Mouse (Mus musculus) myocyte (in vitro differentiated cells): ENCODE measurements around the gene Irf2.

ENCODE experiments used
- CEBPB ChIP-seq: IDR thresholded peaks from 2 replicates; pipeline ENCODE4 v1.6.1; 2011; ENCODE audit warnings: mild to moderate bottlenecking, moderate library complexity; ENCODE audit not compliant: poor library complexity, insufficient read depth, severe bottlenecking
- E2F4 ChIP-seq: IDR thresholded peaks from one replicate; pipeline ENCODE4 v1.6.1; 2011; ENCODE audit warnings: mild to moderate bottlenecking, control low read depth, moderate library complexity; ENCODE audit not compliant: insufficient read depth
- MAX ChIP-seq: IDR thresholded peaks from one replicate; pipeline ENCODE4 v1.6.1; 2011; ENCODE audit warnings: low read depth, mild to moderate bottlenecking, control low read depth
- MYOD1 ChIP-seq, 3 experiments: IDR thresholded peaks; one replicate each; pipeline ENCODE4 v1.6.1; 2011; ENCODE audit warnings: control low read depth in 2 of 3, low read depth in 2 of 3, mild to moderate bottlenecking in 2 of 3, moderate library complexity in 1 of 3; ENCODE audit not compliant: insufficient read length in 2 of 3, control insufficient read depth in 1 of 3
- POLR2A ChIP-seq: IDR thresholded peaks from one replicate; pipeline ENCODE4 v1.6.1; 2011; ENCODE audit warnings: low read depth, mild to moderate bottlenecking, control low read depth, moderate library complexity; ENCODE audit not compliant: insufficient read length
- POLR2AphosphoS2 ChIP-seq: IDR thresholded peaks from one replicate; pipeline ENCODE4 v1.6.1; 2011; ENCODE audit warnings: low read depth, control low read depth; ENCODE audit not compliant: insufficient read length
- SRF ChIP-seq: IDR thresholded peaks from one replicate; pipeline ENCODE4 v1.6.1; 2011; ENCODE audit warnings: low read depth; ENCODE audit not compliant: control insufficient read depth, insufficient read length
- TCF12 ChIP-seq: IDR thresholded peaks from one replicate; pipeline ENCODE4 v1.6.1; 2011; ENCODE audit warnings: mild to moderate bottlenecking, control low read depth; ENCODE audit not compliant: poor library complexity, insufficient read depth, severe bottlenecking
- TCF3 ChIP-seq: IDR thresholded peaks from one replicate; pipeline ENCODE4 v1.6.1; 2011; ENCODE audit warnings: low read depth, control low read depth; ENCODE audit not compliant: insufficient read length
- USF1 ChIP-seq: IDR thresholded peaks from one replicate; pipeline ENCODE4 v1.6.1; 2011; ENCODE audit warnings: low read depth, mild to moderate bottlenecking, control low read depth, moderate library complexity

DNA sequence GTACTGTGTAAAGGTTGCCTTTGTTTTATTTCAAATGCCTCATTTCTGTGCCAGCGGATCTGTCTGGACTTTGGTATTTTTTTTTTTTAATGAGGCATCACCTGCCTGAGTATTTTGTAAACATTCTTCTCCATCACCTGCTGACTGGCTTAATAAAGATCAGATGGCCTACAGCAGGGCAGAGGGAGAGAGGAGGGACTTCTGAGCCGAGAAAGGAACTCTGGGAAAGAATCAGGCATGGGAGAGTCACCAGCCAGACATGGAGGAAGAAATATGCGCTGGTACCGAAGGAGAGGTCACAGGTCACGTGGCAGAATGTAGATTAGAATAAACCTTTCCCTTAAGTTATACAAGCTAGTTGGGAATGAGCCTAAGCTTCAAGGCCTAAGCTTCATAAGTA is 143.2 kb downstream of the Irf2 start:
- TF ChIP-seq TCF12 (no peak), MYOD1 (IDR thresholded peaks at IDR 0.05; ENCODE audit: control insufficient read depth in 1 of 3, insufficient read length in 2 of 3, low read depth in 2 of 3) (no peak), E2F4 (no peak), POLR2AphosphoS2 (no peak), POLR2A (no peak), MAX (no peak), SRF (no peak), USF1 (no peak), CEBPB (no peak), TCF3 (no peak)
